Mouse (Mus musculus) MEL (cell line): ENCODE results near the gene Actn2. TPM values are rescaled to one million over a fixed set of nuclear protein-coding genes. Genes with fewer than 3 reads are reported as not detected.

Experiments
- DNase-seq: peaks from one replicate; pipeline ENCODE4 v3.0.0; 2011; ENCODE audit warnings: low read depth, low spot score
- H3K27ac ChIP-seq: 2 replicates; pipeline ENCODE4 v1.5.1; 2012; ENCODE audit warnings: low read depth, mild to moderate bottlenecking, control low read depth, low read length, moderate library complexity; ENCODE audit not compliant: control insufficient read depth
- H3K27me3 ChIP-seq, 2 experiments: fragments of 150-350 bp in 1 of 2; sonication (generic) in 1 of 2; 2 replicates each; pipeline ENCODE4 v1.6.1; 2012; ENCODE audit warnings: low read length in 2 of 2, mild to moderate bottlenecking in 2 of 2, improper control_type of control experiment in 1 of 2, moderate library complexity in 1 of 2; ENCODE audit not compliant: insufficient read depth in 2 of 2, control insufficient read depth in 1 of 2
- H3K36me3 ChIP-seq, 2 experiments: 2 replicates each; pipeline ENCODE4 v1.6.1; 2012 to 2014; ENCODE audit warnings: low read length in 2 of 2, improper control_type of control experiment in 1 of 2, inconsistent platforms in 1 of 2, mild to moderate bottlenecking in 1 of 2; ENCODE audit not compliant: insufficient read depth in 2 of 2, control insufficient read depth in 1 of 2
- H3K4me1 ChIP-seq, 2 experiments: fragments of 150-350 bp in 1 of 2; sonication (generic) in 1 of 2; 2 replicates each; pipeline ENCODE4 v1.6.1; 2012; ENCODE audit warnings: low read length in 2 of 2, improper control_type of control experiment in 1 of 2, mild to moderate bottlenecking in 1 of 2; ENCODE audit not compliant: insufficient read depth in 2 of 2, control insufficient read depth in 1 of 2
- H3K4me3 ChIP-seq, 2 experiments: fragments of 150-350 bp in 1 of 2; sonication (generic) in 1 of 2; 2 replicates each; pipeline ENCODE4 v1.5.1; 2012; ENCODE audit warnings: low read depth in 2 of 2, low read length in 2 of 2, mild to moderate bottlenecking in 2 of 2, moderate library complexity in 2 of 2, control low read depth in 1 of 2, improper control_type of control experiment in 1 of 2; ENCODE audit not compliant: control insufficient read depth in 1 of 2, insufficient read depth in 1 of 2
- H3K79me2 ChIP-seq: 2 replicates; pipeline ENCODE4 v1.6.1; 2012; ENCODE audit warnings: mild to moderate bottlenecking, low read length, moderate library complexity; ENCODE audit not compliant: control insufficient read depth, poor library complexity, insufficient read depth
- H3K9ac ChIP-seq: 2 replicates; pipeline ENCODE4 v1.6.1; 2012; ENCODE audit warnings: low read depth, mild to moderate bottlenecking, control low read depth, low read length, moderate library complexity; ENCODE audit not compliant: control insufficient read depth, poor library complexity, severe bottlenecking
- H3K9me3 ChIP-seq: fragments of 150-350 bp; sonication (generic); replicated peaks from 2 replicates; pipeline ENCODE4 v1.6.1; 2012; ENCODE audit warnings: mild to moderate bottlenecking, low read length, improper control_type of control experiment, moderate library complexity; ENCODE audit not compliant: insufficient read depth
- BHLHE40 ChIP-seq: IDR thresholded peaks from 2 replicates; pipeline ENCODE4 v1.6.1; 2012; ENCODE audit warnings: low read depth, mild to moderate bottlenecking, inconsistent platforms, low read length, improper control_type of control experiment, borderline replicate concordance
- CHD2 ChIP-seq: IDR thresholded peaks from 2 replicates; pipeline ENCODE4 v1.6.1; 2011; ENCODE audit warnings: low read length, improper control_type of control experiment
- CTCF ChIP-seq, 3 experiments: IDR thresholded peaks in 2 of 3; conservative IDR thresholded peaks in 1 of 3; 2 replicates each; pipeline ENCODE4 v1.5.1; 2011 to 2012; ENCODE audit warnings: low read length in 3 of 3, low read depth in 2 of 3, mild to moderate bottlenecking in 2 of 3, improper control_type of control experiment in 1 of 3, inconsistent platforms in 1 of 3, mixed read lengths in 1 of 3, moderate library complexity in 1 of 3; ENCODE audit not compliant: control insufficient read depth in 1 of 3, insufficient read depth in 1 of 3, poor library complexity in 1 of 3, severe bottlenecking in 1 of 3
- E2F4 ChIP-seq: IDR thresholded peaks from 2 replicates; pipeline ENCODE4 v1.6.1; 2011; ENCODE audit warnings: low read depth, low read length, improper control_type of control experiment, borderline replicate concordance
- ELF1 ChIP-seq: IDR thresholded peaks from 2 replicates; pipeline ENCODE4 v1.6.1; 2014; ENCODE audit warnings: low read depth, mild to moderate bottlenecking, inconsistent platforms, low read length, improper control_type of control experiment, moderate library complexity
- EP300 ChIP-seq, 2 experiments: IDR thresholded peaks; 2 replicates each; pipeline ENCODE4 v1.6.1; 2011; ENCODE audit warnings: improper control_type of control experiment in 2 of 2, low read length in 2 of 2, low read depth in 1 of 2, mild to moderate bottlenecking in 1 of 2
- ETS1 ChIP-seq: IDR thresholded peaks from 2 replicates; pipeline ENCODE4 v1.6.1; 2012; ENCODE audit warnings: low read depth, mild to moderate bottlenecking, inconsistent platforms, low read length, improper control_type of control experiment, moderate library complexity
- GABPA ChIP-seq: IDR thresholded peaks from 2 replicates; pipeline ENCODE4 v1.6.1; 2012; ENCODE audit warnings: low read depth, mild to moderate bottlenecking, inconsistent platforms, low read length, improper control_type of control experiment, moderate library complexity
- HCFC1 ChIP-seq: IDR thresholded peaks from 2 replicates; pipeline ENCODE4 v1.6.1; 2012; ENCODE audit warnings: low read depth, mild to moderate bottlenecking, inconsistent platforms, low read length, improper control_type of control experiment, moderate library complexity
- JUND ChIP-seq: IDR thresholded peaks from 2 replicates; pipeline ENCODE4 v1.6.1; 2011; ENCODE audit warnings: low read depth, mild to moderate bottlenecking, improper control_type of control experiment, low read length
- MXI1 ChIP-seq: IDR thresholded peaks from 2 replicates; pipeline ENCODE4 v1.6.1; 2011; ENCODE audit warnings: mild to moderate bottlenecking, low read depth, low read length, improper control_type of control experiment
- MYB ChIP-seq: IDR thresholded peaks from 2 replicates; pipeline ENCODE4 v1.6.1; 2011; ENCODE audit warnings: mild to moderate bottlenecking, low read depth, low read length, improper control_type of control experiment
- MYC ChIP-seq: IDR thresholded peaks from 2 replicates; pipeline ENCODE4 v1.6.1; 2011; ENCODE audit warnings: low read depth, mild to moderate bottlenecking, low read length, improper control_type of control experiment, moderate library complexity
- NRF1 ChIP-seq: IDR thresholded peaks from 2 replicates; pipeline ENCODE4 v1.6.1; 2014; ENCODE audit warnings: low read depth, mild to moderate bottlenecking, inconsistent platforms, low read length, improper control_type of control experiment, moderate library complexity; ENCODE audit not compliant: poor library complexity, insufficient read depth, severe bottlenecking
- TBP ChIP-seq: IDR thresholded peaks from 2 replicates; pipeline ENCODE4 v1.8.0; 2011; ENCODE audit warnings: low read depth, low read length, improper control_type of control experiment
- TCF12 ChIP-seq: IDR thresholded peaks from 2 replicates; pipeline ENCODE4 v1.6.1; 2014; ENCODE audit warnings: low read depth, mild to moderate bottlenecking, inconsistent platforms, low read length, improper control_type of control experiment, moderate library complexity
- USF2 ChIP-seq, 2 experiments: IDR thresholded peaks; 2 replicates each; pipeline ENCODE4 v1.6.1; 2011 to 2012; ENCODE audit warnings: improper control_type of control experiment in 2 of 2, low read length in 2 of 2, borderline replicate concordance in 1 of 2, inconsistent platforms in 1 of 2, low read depth in 1 of 2, mild to moderate bottlenecking in 1 of 2; ENCODE audit not compliant: insufficient read depth in 1 of 2
- ZC3H11A ChIP-seq: IDR thresholded peaks from 2 replicates; pipeline ENCODE4 v1.6.1; 2012; ENCODE audit warnings: low read depth, mild to moderate bottlenecking, inconsistent platforms, low read length, improper control_type of control experiment
- polyA plus RNA-seq, 2 experiments: library from polyadenylated mRNA; stranded (reverse) in 1 of 2; unstranded in 1 of 2; fragments of >175 nt in 1 of 2; fragments of >200 nt in 1 of 2; gene quantifications; 2 replicates each; pipeline versions ENCODE4 v1.2.1 to v1.2.4; 2012; ENCODE audit warnings: low replicate concordance in 2 of 2, low read depth in 1 of 2; ENCODE audit not compliant: insufficient read length in 2 of 2, insufficient read depth in 1 of 2, missing spikeins in 1 of 2
- total RNA-seq: library from RNA; depleted of rRNA; stranded (reverse); fragments of 300-350 nt; gene quantifications from 2 replicates; pipeline ENCODE4 v1.2.3, GENCODE M21; 2012

Gene Actn2
- total and polyA plus RNA-seq, 3 experiments: not detected

- TF ChIP-seq MXI1 (no peak), NRF1 (no peak), MYB (peak; percentile 87), E2F4 (no peak), CTCF (IDR thresholded peaks at IDR 0.05 in 2 of 3, conservative IDR thresholded peaks at IDR 0.05 in 1 of 3; ENCODE audit: control insufficient read depth in 1 of 3, insufficient read depth in 1 of 3, low read depth in 2 of 3, low read length in 3 of 3, poor library complexity in 1 of 3, severe bottlenecking in 1 of 3) (no peak), ETS1 (peak; percentile 49; the same call in 1 of the 2 replicates), GABPA (no peak), TCF12 (peak; percentile 81)
Measured at GRCm38 (mm10) chr13:12356184-12356583, 15.6 kb upstream of the Actn2 start (continued).

GRCm38 (mm10) chr13:12349197-12349824, 8.8 kb upstream of the Actn2 start:
- H3K36me3 ChIP-seq: peaks cover 0 to 13% of the 10 kb centered on the region in 2 experiments; a peak in 2 of 4 replicates
- H3K4me1 ChIP-seq: peaks cover 9 to 11% of the 10 kb centered on the region in 2 experiments
- TF ChIP-seq ELF1 (no peak), EP300 (IDR thresholded peaks at IDR 0.05; ENCODE audit: low read depth in 1 of 2, low read length in 2 of 2) (0 out of 4 replicates have a peak, but pooled peaks of 1 of the 2 experiments have one; percentile 9), ETS1 (0 out of 2 replicates have a peak, but pooled peaks have one; percentile 5)
- H3K27ac ChIP-seq: no peak overlapping the region
- no peaks in the 10 kb centered on the region for H3K27me3 ChIP-seq
- no peaks in the 10 kb centered on the region for H3K9me3 ChIP-seq
- no peaks in the 10 kb centered on the region for H3K79me2 ChIP-seq
- no peak for DNase-seq
- no peak overlapping the region for H3K9ac ChIP-seq
- H3K4me3 ChIP-seq: no peak overlapping the region

DNA sequence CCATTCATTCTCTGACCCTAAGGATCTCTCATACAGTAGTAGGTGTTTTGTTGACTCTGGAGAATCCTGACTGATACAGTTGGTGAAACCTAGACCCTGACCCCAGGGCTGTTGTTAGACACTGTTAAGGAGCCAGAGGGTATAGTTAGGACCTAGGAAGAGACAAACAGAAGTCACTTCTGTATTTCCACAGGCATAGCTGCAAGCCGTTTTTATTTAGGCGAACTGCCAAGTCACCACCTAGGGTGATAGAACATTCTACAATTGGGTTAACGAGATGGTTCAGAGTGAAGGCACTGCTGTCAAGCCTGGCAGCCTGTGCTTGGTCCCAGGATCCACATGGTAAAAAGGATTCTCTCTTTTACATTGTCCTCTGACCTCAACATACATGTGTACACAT, 6.3 kb upstream of the Actn2 start:
- TF ChIP-seq TCF12 (no peak), NRF1 (no peak), E2F4 (no peak), USF2 (IDR thresholded peaks at IDR 0.05; ENCODE audit: borderline replicate concordance in 1 of 2, insufficient read depth in 1 of 2, low read depth in 1 of 2, low read length in 2 of 2) (no peak), ETS1 (no peak), TBP (0 out of 2 replicates have a peak, but pooled peaks have one; percentile 29), CHD2 (no peak), EP300 (IDR thresholded peaks at IDR 0.05; ENCODE audit: low read depth in 1 of 2, low read length in 2 of 2) (peak; percentile 51 to 57; a peak in 2 of 4 replicates), MYB (peak; percentile 21; the same call in 1 of the 2 replicates), ZC3H11A (no peak), BHLHE40 (no peak), CTCF (IDR thresholded peaks at IDR 0.05 in 2 of 3, conservative IDR thresholded peaks at IDR 0.05 in 1 of 3; ENCODE audit: control insufficient read depth in 1 of 3, insufficient read depth in 1 of 3, low read depth in 2 of 3, low read length in 3 of 3, poor library complexity in 1 of 3, severe bottlenecking in 1 of 3) (no peak), HCFC1 (no peak), MXI1 (0 out of 2 replicates have a peak, but pooled peaks have one; percentile 14), ELF1 (no peak), MYC (no peak), JUND (no peak)
- peak; percentile 86 for DNase-seq
- Histone ChIP-seq H3K79me2 (no peaks in the 10 kb centered on the region), H3K9ac (peak overlapping the region; percentile 38; the same call in 1 of the 2 replicates), H3K4me1 (peaks cover 9 to 11% of the 10 kb centered on the region in 2 experiments), H3K27ac (peak overlapping the region; percentile 66; the same call in 1 of the 2 replicates), H3K36me3 (peaks cover 0 to 13% of the 10 kb centered on the region in 2 experiments; a peak in 2 of 4 replicates), H3K4me3 (no peak overlapping the region), H3K9me3 (no peaks in the 10 kb centered on the region), H3K27me3 (no peaks in the 10 kb centered on the region)
